Mouse (Mus musculus) embryonic facial prominence, embryonic 13.5 days (tissue): Measurements from ENCODE around the gene F2rl1. TPM values are rescaled to one million over a fixed set of nuclear protein-coding genes. Genes with fewer than 3 reads are reported as not detected.
"Not testable (repeated sequence)": the region's sequence is repeated elsewhere in the genome, so short reads cannot be mapped to it uniquely, and the experiment has no call there.

Experiments used
- ATAC-seq: fragments of 200-750 bp; cut with Nextera tagmentation; 2 replicates; pipeline ENCODE4 v1.8.0; 2017; ENCODE audit warnings: low read depth; ENCODE audit not compliant: insufficient number of reproducible peaks, insufficient read depth, low FRiP score, low TSS enrichment
- H3K27ac ChIP-seq: fragments of 300-500 bp; sonication (generic); 2 replicates; pipeline ENCODE4 v1.5.1; 2015; ENCODE audit warnings: moderate library complexity, mild to moderate bottlenecking, inconsistent platforms
- H3K27me3 ChIP-seq: fragments of 300-500 bp; sonication (generic); 2 replicates; pipeline ENCODE4 v1.6.1; 2015; ENCODE audit warnings: mild to moderate bottlenecking, inconsistent platforms
- H3K36me3 ChIP-seq: fragments of 300-500 bp; sonication (generic); 2 replicates; pipeline ENCODE4 v1.6.1; 2015; ENCODE audit warnings: mild to moderate bottlenecking, inconsistent platforms
- H3K4me1 ChIP-seq: fragments of 300-500 bp; sonication (generic); 2 replicates; pipeline ENCODE4 v1.6.1; 2015; ENCODE audit warnings: inconsistent platforms
- H3K4me2 ChIP-seq: fragments of 300-500 bp; sonication (generic); 2 replicates; pipeline ENCODE4 v1.6.1; 2015; ENCODE audit warnings: moderate library complexity, mild to moderate bottlenecking, inconsistent platforms
- H3K4me3 ChIP-seq: fragments of 300-500 bp; sonication (generic); 2 replicates; pipeline ENCODE4 v1.5.1; 2015; ENCODE audit warnings: mild to moderate bottlenecking, inconsistent platforms
- H3K9ac ChIP-seq: fragments of 300-500 bp; sonication (generic); 2 replicates; pipeline ENCODE4 v1.6.1; 2015; ENCODE audit warnings: mild to moderate bottlenecking, inconsistent platforms
- H3K9me3 ChIP-seq: fragments of 300-500 bp; sonication (generic); 2 replicates; pipeline ENCODE4 v1.6.1; 2016; ENCODE audit warnings: inconsistent platforms
- WGBS: fragments of 180-500 bp; shearing (Covaris S2); methylation state at CpG from one replicate; pipeline ENCODE4 v1.1.7; 2015; ENCODE audit warnings: mixed read lengths; 5-methylcytosine and 5-hydroxymethylcytosine counted together
- polyA plus RNA-seq: library from polyadenylated mRNA; unstranded; fragments of >200 nt; fragmentation: Nextera tagmentation; extraction: Ambion mirVana; gene quantifications from 2 replicates; pipeline ENCODE4 v1.2.1, GENCODE M21; 2015

Gene F2rl1
- polyA plus RNA-seq, 1 experiment from 2014 or later, result 1.0 TPM

GRCm38 (mm10) chr13:95533640-95534039, 8.6 kb upstream of the F2rl1 start:
- H3K27me3 ChIP-seq, result no peaks in the 10 kb centered on the region; the same call in 1 of the 2 replicates
- WGBS, result 22% methylated on average over 8 of the region's 8 CpGs
- 0 out of 2 replicates have a peak overlapping the region, but pooled peaks have one; percentile 3 for H3K27ac ChIP-seq
- H3K4me1 ChIP-seq, result peaks cover 23% of the 10 kb centered on the region
- H3K9me3 ChIP-seq, result no peaks in the 10 kb centered on the region
- peak overlapping the region; percentile 52 for H3K4me2 ChIP-seq
- H3K9ac ChIP-seq, result peak overlapping the region; percentile 17; the same call in 1 of the 2 replicates
- no peak for ATAC-seq
- no peak overlapping the region; the same call in 1 of the 2 replicates for H3K4me3 ChIP-seq
- H3K36me3 ChIP-seq, result no peaks in the 10 kb centered on the region

- not testable (repeated sequence) for H3K27ac ChIP-seq, H3K36me3 ChIP-seq, H3K27me3 ChIP-seq, H3K9me3 ChIP-seq, H3K4me2 ChIP-seq, H3K9ac ChIP-seq, ATAC-seq, H3K4me3 ChIP-seq
- peaks cover 23% of the 10 kb centered on the region for H3K4me1 ChIP-seq
- 65% methylated on average over 5 of the region's 5 CpGs for WGBS
Measured at GRCm38 (mm10) chr13:95533121-95533520, 8.1 kb upstream of the F2rl1 start.

DNA sequence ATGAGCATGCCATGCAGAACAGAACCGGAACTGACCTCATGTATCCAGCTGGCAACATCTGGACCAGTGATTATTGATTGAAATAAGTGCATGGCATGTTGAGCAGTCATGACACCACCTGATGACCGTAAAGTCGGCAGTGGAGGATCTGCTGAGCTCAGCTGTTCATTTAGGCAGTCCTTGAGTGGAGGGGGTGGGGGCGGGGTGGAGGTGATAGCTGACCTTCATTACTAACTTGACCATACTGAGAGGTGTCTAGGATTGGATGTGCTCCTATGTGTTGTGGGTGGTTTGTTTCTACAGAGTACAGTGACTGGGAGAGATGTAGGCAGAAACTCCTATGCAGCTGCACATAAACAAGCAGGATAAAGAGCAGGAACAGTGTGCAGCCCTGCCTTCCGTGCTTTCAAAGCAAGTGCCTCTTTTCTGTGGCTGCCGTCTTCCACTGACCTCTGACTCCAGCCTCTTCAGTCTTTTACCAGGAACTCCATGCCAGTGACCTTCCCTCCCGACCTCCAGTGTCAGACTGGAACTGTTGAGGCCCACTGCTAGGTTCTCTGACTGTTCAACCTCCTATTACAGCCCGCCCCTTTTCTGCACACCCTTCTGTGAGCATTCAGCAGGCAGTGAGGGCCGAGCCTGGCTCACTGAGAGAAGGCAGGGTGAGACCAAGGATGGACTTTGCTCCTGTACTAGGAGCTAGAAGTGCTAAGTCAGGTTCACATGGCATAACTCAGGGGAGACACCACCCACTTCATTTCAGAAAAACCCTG, 6.4 kb upstream of the F2rl1 start:
- Histone ChIP-seq H3K27ac (no peak overlapping the region), H3K27me3 (peaks cover 18% of the 10 kb centered on the region), H3K36me3 (no peaks in the 10 kb centered on the region), H3K9ac (no peak overlapping the region), H3K4me3 (no peak overlapping the region), H3K9me3 (no peaks in the 10 kb centered on the region), H3K4me1 (peaks cover 23% of the 10 kb centered on the region), H3K4me2 (no peak overlapping the region)
- ATAC-seq, result no peak
- WGBS, result 44% methylated on average over 9 of the region's 9 CpGs

- Histone ChIP-seq H3K4me2 (no peak overlapping the region), H3K4me1 (peaks cover 16% of the 10 kb centered on the region), H3K9me3 (no peaks in the 10 kb centered on the region), H3K27me3 (peaks cover 40% of the 10 kb centered on the region), H3K9ac (no peak overlapping the region), H3K4me3 (no peak overlapping the region), H3K27ac (no peak overlapping the region), H3K36me3 (no peaks in the 10 kb centered on the region)
- no peak for ATAC-seq
- 79% methylated on average over 2 of the region's 2 CpGs for WGBS
Measured at GRCm38 (mm10) chr13:95529246-95529645, 4.2 kb upstream of the F2rl1 start.

GRCm38 (mm10) chr13:95524424-95524673, 678 bp downstream of the F2rl1 start:
- Histone ChIP-seq H3K27me3 (peaks cover 55% of the 10 kb centered on the region), H3K4me1 (peaks cover 19% of the 10 kb centered on the region), H3K4me3 (peak overlapping the region; percentile 49), H3K9ac (peak overlapping the region; percentile 67), H3K27ac (no peak overlapping the region), H3K36me3 (no peaks in the 10 kb centered on the region), H3K9me3 (no peaks in the 10 kb centered on the region), H3K4me2 (peak overlapping the region; percentile 90)
- WGBS, result under 1% methylated on average over 13 of the region's 13 CpGs
- ATAC-seq, result no peak

DNA sequence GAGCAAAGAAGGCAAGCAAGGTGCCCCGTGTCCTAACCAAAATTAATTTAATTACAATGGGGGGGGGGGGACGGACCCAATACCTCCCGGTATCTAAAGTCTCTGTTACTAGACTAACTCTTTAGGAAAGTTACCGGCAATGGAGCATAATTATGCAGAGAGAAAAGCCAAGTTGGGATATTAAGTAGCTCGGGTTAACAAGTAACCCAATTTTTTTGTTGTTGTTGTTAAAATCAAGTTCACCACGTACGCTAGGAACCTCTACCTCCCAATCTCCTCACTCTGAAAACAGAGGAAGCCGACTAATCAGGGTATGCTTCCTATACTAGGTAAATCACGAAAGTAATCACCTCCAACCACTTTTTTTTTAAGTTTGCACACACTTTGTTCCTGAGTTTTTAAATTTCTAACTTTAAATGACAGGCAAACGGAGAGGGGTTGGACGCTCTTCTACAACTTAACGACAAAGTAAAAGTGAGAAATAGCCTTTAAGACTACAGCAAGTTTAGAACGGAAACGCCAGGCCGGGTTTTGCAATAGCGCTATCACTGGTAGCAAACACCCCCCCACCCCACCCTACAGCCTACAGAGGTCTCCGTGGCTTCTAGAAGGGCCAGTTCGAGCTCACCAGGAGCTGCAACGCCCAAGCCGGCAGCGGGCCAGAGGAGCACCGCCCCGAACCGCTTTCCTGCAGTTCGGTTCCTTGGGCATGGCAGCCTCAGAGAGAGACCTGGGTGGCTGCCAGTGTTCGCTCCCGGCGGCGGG, 1.2 kb downstream of the F2rl1 start:
- H3K36me3 ChIP-seq, result no peaks in the 10 kb centered on the region
- peak overlapping the region; percentile 67 for H3K9ac ChIP-seq
- H3K4me3 ChIP-seq, result peak overlapping the region; percentile 49
- peak overlapping the region; percentile 90 for H3K4me2 ChIP-seq
- ATAC-seq, result no peak
- no peak overlapping the region for H3K27ac ChIP-seq
- H3K27me3 ChIP-seq, result peaks cover 55% of the 10 kb centered on the region
- H3K9me3 ChIP-seq, result no peaks in the 10 kb centered on the region
- H3K4me1 ChIP-seq, result peaks cover 19% of the 10 kb centered on the region
- WGBS, result 2% methylated on average over 29 of the region's 29 CpGs

GRCm38 (mm10) chr13:95522176-95522575, 2.9 kb downstream of the F2rl1 start:
- H3K9me3 ChIP-seq, result no peaks in the 10 kb centered on the region
- no peak overlapping the region for H3K9ac ChIP-seq
- 81% methylated on average over 10 of the region's 10 CpGs for WGBS
- peaks cover 44% of the 10 kb centered on the region for H3K27me3 ChIP-seq
- no peak overlapping the region for H3K4me3 ChIP-seq
- no peak overlapping the region for H3K4me2 ChIP-seq
- H3K4me1 ChIP-seq, result peaks cover 19% of the 10 kb centered on the region
- no peaks in the 10 kb centered on the region for H3K36me3 ChIP-seq
- H3K27ac ChIP-seq, result no peak overlapping the region
- ATAC-seq, result no peak

DNA sequence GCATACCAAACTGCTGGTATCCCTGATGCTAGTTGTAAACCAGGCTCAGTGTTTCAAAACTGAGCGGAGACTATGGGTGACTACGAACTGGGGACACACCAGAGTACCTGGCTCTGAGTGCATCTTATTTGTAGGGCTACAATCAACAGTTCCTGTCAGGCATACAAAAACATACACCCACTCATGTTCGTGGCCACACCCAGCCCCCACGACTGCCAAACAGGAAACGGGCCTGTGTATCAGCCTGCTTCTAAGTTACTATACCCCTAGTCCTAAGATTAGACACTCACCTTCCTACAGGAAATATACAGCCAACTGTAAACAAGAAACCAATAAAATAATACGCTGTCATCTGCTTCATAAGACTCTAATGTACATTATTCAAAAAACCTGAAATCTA, 4.0 kb downstream of the F2rl1 start:
- no peaks in the 10 kb centered on the region for H3K9me3 ChIP-seq
- WGBS, result 83% methylated on average over 6 of the region's 6 CpGs
- no peak overlapping the region for H3K4me2 ChIP-seq
- peaks cover 19% of the 10 kb centered on the region for H3K4me1 ChIP-seq
- no peaks in the 10 kb centered on the region for H3K36me3 ChIP-seq
- H3K27me3 ChIP-seq, result peaks cover 33% of the 10 kb centered on the region
- ATAC-seq, result no peak
- H3K9ac ChIP-seq, result no peak overlapping the region
- H3K4me3 ChIP-seq, result no peak overlapping the region
- H3K27ac ChIP-seq, result no peak overlapping the region

- 0 out of 2 replicates have a peak, but pooled peaks cover 9% of the 10 kb centered on the region for H3K4me1 ChIP-seq
- no peak overlapping the region for H3K9ac ChIP-seq
- H3K4me2 ChIP-seq, result no peak overlapping the region
- no peak overlapping the region for H3K27ac ChIP-seq
- no peaks in the 10 kb centered on the region for H3K36me3 ChIP-seq
- H3K4me3 ChIP-seq, result no peak overlapping the region
- 66% methylated on average over 4 of the region's 4 CpGs for WGBS
- ATAC-seq, result no peak
- H3K9me3 ChIP-seq, result no peaks in the 10 kb centered on the region
- no peaks in the 10 kb centered on the region for H3K27me3 ChIP-seq
Measured at GRCm38 (mm10) chr13:95514756-95515155, 10.3 kb downstream of the F2rl1 start.

DNA sequence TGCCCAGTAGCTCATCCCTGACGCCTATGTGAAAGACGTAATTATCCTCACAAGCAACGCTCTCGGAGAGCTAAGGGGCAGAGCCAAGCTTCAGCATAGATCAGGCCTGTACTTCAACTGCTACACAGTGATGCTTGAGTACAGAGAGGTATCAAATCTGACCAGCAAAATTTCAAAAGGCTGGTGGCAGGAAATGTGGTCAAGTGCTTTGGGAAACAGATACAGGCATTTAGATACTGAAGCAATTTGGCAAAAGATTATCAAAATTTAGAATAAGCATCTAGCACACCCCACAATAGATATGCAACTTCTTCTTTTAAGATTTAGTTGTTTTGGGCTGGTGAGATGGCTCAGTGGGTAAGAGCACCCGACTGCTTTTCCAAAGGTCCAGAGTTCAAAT, 15.0 kb downstream of the F2rl1 start:
- Histone ChIP-seq H3K4me1 (0 out of 2 replicates have a peak, but pooled peaks cover 4% of the 10 kb centered on the region), H3K36me3 (no peaks in the 10 kb centered on the region), H3K27ac (no peak overlapping the region), H3K4me2 (no peak overlapping the region), H3K27me3 (no peaks in the 10 kb centered on the region), H3K4me3 (no peak overlapping the region), H3K9me3 (no peaks in the 10 kb centered on the region), H3K9ac (no peak overlapping the region)
- no peak for ATAC-seq
- 83% methylated on average over 5 of the region's 5 CpGs for WGBS

DNA sequence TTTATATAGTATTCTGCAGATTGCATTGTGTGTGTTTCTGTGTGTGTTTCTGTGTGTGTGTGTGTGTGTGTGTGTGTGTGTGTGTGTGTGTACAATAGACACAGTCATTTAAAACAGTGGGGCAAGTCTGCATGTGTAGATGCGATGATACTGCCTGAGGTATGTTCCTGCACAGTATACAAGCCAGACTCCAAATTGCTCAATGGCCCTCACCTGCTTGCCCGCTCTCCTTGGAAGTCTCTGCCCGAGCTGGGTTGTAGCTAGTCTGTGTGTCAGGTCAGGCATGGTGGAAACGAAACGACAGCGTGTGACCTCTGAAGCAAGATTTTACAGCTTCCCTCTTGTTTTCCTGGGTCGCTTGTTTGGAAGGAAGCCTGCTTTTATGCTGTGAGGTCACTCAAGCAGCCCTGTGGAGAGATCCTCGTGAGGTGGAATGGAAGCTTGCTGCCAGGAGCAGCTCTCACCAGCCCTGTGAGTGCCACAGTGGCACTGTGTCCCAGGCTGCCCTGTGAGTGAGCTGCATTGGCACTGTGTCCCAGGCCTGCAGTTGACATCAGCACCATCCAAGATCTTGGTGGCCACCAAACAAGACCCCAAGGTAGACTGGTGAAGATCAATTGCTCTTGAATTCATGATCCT, 21.6 kb downstream of the F2rl1 start:
- Histone ChIP-seq H3K36me3 (no peaks in the 10 kb centered on the region), H3K27me3 (no peaks in the 10 kb centered on the region), H3K9ac (no peak overlapping the region), H3K4me3 (no peak overlapping the region), H3K27ac (no peak overlapping the region), H3K4me2 (no peak overlapping the region), H3K9me3 (no peaks in the 10 kb centered on the region), H3K4me1 (no peaks in the 10 kb centered on the region)
- no peak for ATAC-seq
- WGBS, result 82% methylated on average over 8 of the region's 8 CpGs
